Mouse (Mus musculus) CH12.LX (cell line): Measurements from ENCODE around the gene Zc3h18. TPM values are rescaled to one million over a fixed set of nuclear protein-coding genes. Genes with fewer than 3 reads are reported as not detected.

ENCODE experiments used
- DNase-seq: peaks from one replicate; pipeline ENCODE4 v3.0.0-alpha.2; 2013; ENCODE audit errors: extremely low read depth
- H3K27ac ChIP-seq: 2 replicates; pipeline ENCODE4 v1.5.1; 2012; ENCODE audit warnings: low read depth, mild to moderate bottlenecking, control low read depth, moderate library complexity; ENCODE audit not compliant: insufficient read depth
- H3K27me3 ChIP-seq: replicated peaks from 2 replicates; pipeline ENCODE3; 2012; ENCODE audit warnings: inconsistent platforms
- H3K36me3 ChIP-seq, 2 experiments: replicated peaks in 1 of 2; 2 replicates each; pipeline versions ENCODE3 to v1.6.1; 2012; ENCODE audit warnings: inconsistent platforms in 1 of 2, low read length in 1 of 2, mild to moderate bottlenecking in 1 of 2, mixed read lengths in 1 of 2, moderate library complexity in 1 of 2; ENCODE audit not compliant: control insufficient read depth in 1 of 2, insufficient read depth in 1 of 2
- H3K4me1 ChIP-seq, 2 experiments: 2 replicates each; pipeline ENCODE4 v1.6.1; 2012; ENCODE audit warnings: inconsistent platforms in 1 of 2, moderate library complexity in 1 of 2; ENCODE audit not compliant: insufficient read depth in 2 of 2, control insufficient read depth in 1 of 2
- H3K4me2 ChIP-seq: 2 replicates; pipeline ENCODE4 v1.6.1; 2012; ENCODE audit warnings: low read depth, mild to moderate bottlenecking, control low read depth; ENCODE audit not compliant: poor library complexity, insufficient read depth, severe bottlenecking
- H3K4me3 ChIP-seq, 3 experiments: fragments of 150-350 bp in 1 of 3; sonication (generic) in 1 of 3; replicated peaks in 1 of 3; 2 replicates each; pipeline versions ENCODE3 to v1.5.1; 2011 to 2012; ENCODE audit warnings: low read depth in 2 of 3, low read length in 2 of 3, mild to moderate bottlenecking in 2 of 3, moderate library complexity in 2 of 3, control low read depth in 1 of 3, improper control_type of control experiment in 1 of 3, inconsistent platforms in 1 of 3, mixed read lengths in 1 of 3; ENCODE audit not compliant: poor library complexity in 1 of 3
- H3K79me2 ChIP-seq: replicated peaks from 2 replicates; pipeline ENCODE4 v1.6.1; 2012; ENCODE audit warnings: mild to moderate bottlenecking, moderate library complexity; ENCODE audit not compliant: control insufficient read depth, poor library complexity, insufficient read depth, severe bottlenecking; ENCODE audit errors: extremely low read depth
- H3K9ac ChIP-seq: 2 replicates; pipeline ENCODE4 v1.6.1; 2012; ENCODE audit warnings: low read depth, mild to moderate bottlenecking, control low read depth, moderate library complexity; ENCODE audit not compliant: insufficient read depth
- H3K9me3 ChIP-seq: replicated peaks from 2 replicates; pipeline ENCODE3; 2012; ENCODE audit warnings: low read length, inconsistent platforms, mixed read lengths
- BHLHE40 ChIP-seq: IDR thresholded peaks from 2 replicates; pipeline ENCODE4 v1.6.1; 2011; ENCODE audit warnings: mild to moderate bottlenecking, low read depth, low read length, improper control_type of control experiment
- ETS1 ChIP-seq: conservative IDR thresholded peaks from 2 replicates; pipeline ENCODE4 v1.6.1; 2012; ENCODE audit warnings: low read depth, mild to moderate bottlenecking, inconsistent platforms, low read length, improper control_type of control experiment, moderate library complexity
- GABPA ChIP-seq: IDR thresholded peaks from 2 replicates; pipeline ENCODE4 v1.6.1; 2012; ENCODE audit warnings: low read depth, low read length, improper control_type of control experiment, inconsistent platforms; ENCODE audit not compliant: insufficient replicate concordance
- IRF4 ChIP-seq: IDR thresholded peaks from 2 replicates; pipeline ENCODE4 v1.6.1; 2014; ENCODE audit warnings: low read depth, mild to moderate bottlenecking, inconsistent platforms, low read length, improper control_type of control experiment
- JUND ChIP-seq: conservative IDR thresholded peaks from 2 replicates; pipeline ENCODE4 v1.6.1; 2011; ENCODE audit warnings: low read depth, low read length, improper control_type of control experiment
- KAT2A ChIP-seq: IDR thresholded peaks from 2 replicates; pipeline ENCODE4 v1.6.1; 2012; ENCODE audit warnings: low read length, improper control_type of control experiment, inconsistent platforms; ENCODE audit not compliant: insufficient replicate concordance
- MAFK ChIP-seq: IDR thresholded peaks from 2 replicates; pipeline ENCODE4 v1.6.1; 2011; ENCODE audit warnings: low read length, improper control_type of control experiment; ENCODE audit not compliant: insufficient replicate concordance
- MXI1 ChIP-seq: IDR thresholded peaks from 2 replicates; pipeline ENCODE4 v1.6.1; 2011; ENCODE audit warnings: mild to moderate bottlenecking, low read depth, low read length, improper control_type of control experiment
- NELFE ChIP-seq: IDR thresholded peaks from 2 replicates; pipeline ENCODE4 v1.6.1; 2011; ENCODE audit warnings: low read depth, low read length, improper control_type of control experiment
- NRF1 ChIP-seq: IDR thresholded peaks from 2 replicates; pipeline ENCODE4 v1.6.1; 2014; ENCODE audit warnings: low read depth, mild to moderate bottlenecking, inconsistent platforms, low read length, improper control_type of control experiment, moderate library complexity
- POLR2A ChIP-seq: IDR thresholded peaks from 2 replicates; pipeline ENCODE4 v1.6.1; 2011; ENCODE audit warnings: low read depth, mild to moderate bottlenecking, improper control_type of control experiment, low read length
- RAD21 ChIP-seq: IDR thresholded peaks from 2 replicates; pipeline ENCODE4 v1.6.1; 2011; ENCODE audit warnings: low read depth, mild to moderate bottlenecking, low read length, improper control_type of control experiment, moderate library complexity
- RCOR1 ChIP-seq: conservative IDR thresholded peaks from 2 replicates; pipeline ENCODE4 v1.6.1; 2012; ENCODE audit warnings: low read depth, mild to moderate bottlenecking, inconsistent platforms, low read length, improper control_type of control experiment
- SIN3A ChIP-seq: IDR thresholded peaks from 2 replicates; pipeline ENCODE4 v1.6.1; 2012; ENCODE audit warnings: low read length, improper control_type of control experiment, inconsistent platforms
- TCF12 ChIP-seq: IDR thresholded peaks from 2 replicates; pipeline ENCODE4 v1.6.1; 2014; ENCODE audit warnings: low read depth, mild to moderate bottlenecking, inconsistent platforms, low read length, improper control_type of control experiment
- USF1 ChIP-seq: IDR thresholded peaks from 2 replicates; pipeline ENCODE4 v1.6.1; 2014; ENCODE audit warnings: low read depth, mild to moderate bottlenecking, inconsistent platforms, low read length, improper control_type of control experiment
- ZC3H11A ChIP-seq: IDR thresholded peaks from 2 replicates; pipeline ENCODE4 v1.6.1; 2012; ENCODE audit warnings: low read depth, mild to moderate bottlenecking, inconsistent platforms, low read length, improper control_type of control experiment
- ZKSCAN1 ChIP-seq: IDR thresholded peaks from 2 replicates; pipeline ENCODE4 v1.6.1; 2012; ENCODE audit warnings: low read depth, inconsistent platforms, low read length, improper control_type of control experiment, borderline replicate concordance
- ZMIZ1 ChIP-seq: IDR thresholded peaks from 2 replicates; pipeline ENCODE4 v1.6.1; 2012; ENCODE audit warnings: low read depth, mild to moderate bottlenecking, inconsistent platforms, low read length, improper control_type of control experiment
- ZNF384 ChIP-seq: IDR thresholded peaks from 2 replicates; pipeline ENCODE4 v1.6.1; 2012; ENCODE audit warnings: low read depth, low read length, improper control_type of control experiment, inconsistent platforms
- dilution Hi-C: fragments of 300-500 bp; cut with MboI; formaldehyde crosslinking; loops from 2 replicates; pipeline ENCODE4 v1.14.3; 2020; ENCODE audit warnings: low sequenced_read_pairs; ENCODE audit not compliant: extremely low pct_unique_long_range_greater_than_20kb, extremely low pct_ligation_motif_present
- in situ Hi-C: fragments of 300-500 bp; cut with MboI; formaldehyde crosslinking; loops from 3 replicates; pipeline ENCODE4 v1.14.3; 2019; ENCODE audit warnings: low sequenced_read_pairs, low pct_ligation_motif_present, low pct_unique_long_range_greater_than_20kb, mixed read lengths
- polyA plus RNA-seq: library from polyadenylated mRNA; unstranded; fragments of >175 nt; gene quantifications from 2 replicates; pipeline ENCODE4 v1.2.1, GENCODE M21; 2012; ENCODE audit warnings: low read depth; ENCODE audit not compliant: insufficient read length
- total RNA-seq, 2 experiments: library from RNA; depleted of rRNA; stranded (reverse); fragments of 300-350 nt in 1 of 2; fragments of >200 nt in 1 of 2; gene quantifications; 2 replicates each; pipeline ENCODE4 v1.2.3; 2012 to 2014

Zc3h18 gene
- total and polyA plus RNA-seq, 3 experiments, result 34.6 to 83.0 (median 58.5) TPM

DNA sequence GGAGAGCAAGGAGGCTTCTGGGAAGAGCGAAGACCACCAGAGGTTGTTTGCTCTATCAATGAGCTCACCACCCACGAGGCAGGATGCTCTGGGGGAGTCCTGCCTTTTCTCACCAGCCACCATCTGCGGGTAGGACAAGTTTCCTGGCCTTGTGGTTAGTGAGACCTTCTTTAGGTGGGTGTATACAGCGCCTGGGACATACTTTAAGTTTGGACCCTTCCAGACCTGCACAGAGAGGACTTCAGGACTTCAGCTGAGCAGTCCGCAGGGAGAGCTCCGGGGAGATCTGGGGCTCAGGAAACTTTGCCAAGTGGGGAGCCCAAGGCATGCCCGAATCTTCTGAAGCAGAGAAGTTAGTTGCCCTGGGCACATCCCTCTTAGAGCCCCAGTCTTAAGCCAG lies 83.6 kb downstream of the Zc3h18 start:
- Histone ChIP-seq H3K9me3 (peaks cover 3% of the 10 kb centered on the region), H3K4me1 (peaks cover 9 to 48% of the 10 kb centered on the region in 2 experiments), H3K4me2 (peak overlapping the region; percentile 89), H3K27me3 (peaks cover 45% of the 10 kb centered on the region), H3K79me2 (no peaks in the 10 kb centered on the region)
- dilution Hi-C loops (no loop called here), in situ Hi-C loops (no loop called here)
- no peak for DNase-seq
- TF ChIP-seq POLR2A (no peak), ZNF384 (no peak), NELFE (no peak), JUND (no peak), ZMIZ1 (no peak), USF1 (no peak), ZC3H11A (no peak), TCF12 (no peak), RAD21 (no peak), IRF4 (no peak)
- TF ChIP-seq, all 38 proteins: peak for 0
- peak overlapping the region; percentile 7 to 40 (median 13) for H3K4me3 ChIP-seq
- peaks cover 0 to 2% of the 10 kb centered on the region in 2 experiments for H3K36me3 ChIP-seq
- H3K9ac ChIP-seq, result no peak overlapping the region
- no peak overlapping the region for H3K27ac ChIP-seq

DNA sequence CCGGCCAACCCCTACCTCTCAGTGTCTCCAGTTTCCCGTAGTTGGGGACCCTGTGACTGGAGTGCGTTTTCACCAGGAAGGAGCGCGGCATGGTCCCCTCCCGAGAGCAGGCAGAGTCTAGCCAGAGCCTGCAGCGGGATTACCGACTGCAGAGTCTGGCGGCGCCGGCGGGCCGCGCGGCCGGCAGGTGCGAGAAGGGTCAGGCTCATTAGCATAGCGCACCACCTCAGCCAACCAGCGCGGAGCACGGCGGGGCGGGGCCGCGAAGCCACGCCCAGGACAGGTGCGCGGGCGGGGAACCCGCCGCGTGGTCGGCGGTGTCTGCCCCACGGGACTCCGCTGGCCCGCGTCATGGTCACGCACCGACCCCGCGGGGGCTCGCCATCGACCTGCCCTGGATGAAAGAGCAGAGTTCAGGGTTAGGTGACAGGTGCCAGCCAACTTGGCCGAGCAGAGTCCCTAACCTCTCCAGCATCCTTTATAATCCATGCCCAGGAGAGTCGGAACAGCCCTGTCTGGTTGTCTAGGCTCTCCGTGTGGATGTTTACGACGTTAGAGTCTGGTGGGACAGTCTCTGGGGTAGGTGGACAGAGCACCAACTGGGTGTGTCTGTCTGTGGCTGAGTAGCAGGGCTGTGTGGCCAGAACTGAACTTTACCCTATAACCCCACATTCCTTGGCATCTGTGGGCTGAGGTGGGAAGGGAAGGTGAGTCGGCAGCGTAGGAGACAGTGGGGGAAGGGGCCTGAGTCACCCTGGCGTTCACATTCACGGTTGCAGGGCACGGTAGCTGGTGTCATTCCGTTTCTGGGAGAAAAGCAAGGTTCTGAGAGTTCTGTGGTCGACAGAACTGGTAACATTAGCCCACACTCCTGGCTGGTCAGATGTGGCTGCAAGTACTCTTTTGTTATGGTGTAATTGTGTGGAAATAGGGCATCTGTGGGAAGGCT lies 84.4 kb downstream of the Zc3h18 start, which contains the start of gene Snai3:
TSS of gene Snai3 (minus strand) at position 210 of the 949 bp plus-strand sequence.
- dilution Hi-C loops, result no loop called here
- Histone ChIP-seq H3K4me3 (peak within 1 kb of the TSS; percentile 13 to 40 (median 28)), H3K79me2 (no peaks in the 10 kb centered on the region), H3K27ac (no peak within 1 kb of the TSS), H3K9me3 (peaks cover 3% of the 10 kb centered on the region), H3K4me1 (peaks cover 9 to 48% of the 10 kb centered on the region in 2 experiments), H3K4me2 (peak within 1 kb of the TSS; percentile 89), H3K36me3 (peaks cover 0 to 11% of the 10 kb centered on the region in 2 experiments), H3K27me3 (peaks cover 45% of the 10 kb centered on the region), H3K9ac (no peak within 1 kb of the TSS)
- TF ChIP-seq MAFK (no peak), TCF12 (peak; percentile 51; the same call in 1 of the 2 replicates), JUND (no peak), ETS1 (no peak), GABPA (no peak), IRF4 (no peak), POLR2A (peak; percentile 32; the same call in 1 of the 2 replicates), SIN3A (0 out of 2 replicates have a peak, but pooled peaks have one; percentile 54), ZKSCAN1 (no peak), MXI1 (peak; percentile 40; the same call in 1 of the 2 replicates), RCOR1 (no peak), KAT2A (no peak), NRF1 (peak; percentile 47; the same call in 1 of the 2 replicates), BHLHE40 (peak; percentile 47)
- in situ Hi-C loops, result no loop called here
- peak; percentile 44 for DNase-seq
